Mouse (Mus musculus): ENCODE results near the gene Slc7a11. TPM values are rescaled to one million over a fixed set of nuclear protein-coding genes. Genes with fewer than 3 reads are reported as not detected.

Slc7a11 gene
- polyA plus RNA-seq (2012; rRNA removed) = 11.3 and 13.4 TPM in 2 replicates

DNA sequence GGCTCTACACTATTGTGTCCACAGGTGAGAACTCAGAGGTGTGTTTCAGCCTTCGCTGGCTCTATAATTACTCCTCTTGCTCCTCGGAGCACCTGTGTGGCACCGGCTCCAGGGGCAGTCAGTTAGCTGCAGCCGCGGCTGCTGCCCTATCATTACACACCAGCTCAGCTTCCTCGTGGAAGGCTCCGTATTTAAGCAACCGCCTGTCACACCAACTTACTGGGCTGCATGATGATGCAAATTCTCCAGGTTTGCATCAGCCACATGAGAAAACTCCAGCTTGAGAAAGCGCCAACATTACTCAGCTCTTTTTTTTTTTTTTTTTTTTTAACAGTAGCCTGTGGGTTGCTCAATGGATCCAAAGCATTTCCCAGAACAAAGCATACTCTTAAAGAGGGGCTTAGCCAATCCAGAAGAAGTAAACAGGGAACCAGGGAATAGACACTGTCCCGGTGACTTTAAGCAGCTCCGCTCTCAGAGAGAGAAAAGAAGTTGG is at the start of gene Slc7a11:
Gene Slc7a11, minus strand, starts transcription at position 194 of the 496 bp plus-strand sequence.
- Histone ChIP-seq H3K4me3 (ENCODE audit: control insufficient read depth, insufficient read depth, low read length) (peak within 1 kb of the TSS; percentile 55), H3K4me1 (replicated peaks; ENCODE audit: control insufficient read depth, insufficient read depth, low read length) (peaks cover 6% of the 10 kb centered on the region), H3K27me3 (ENCODE audit: control insufficient read depth, insufficient read depth, low read length) (no peaks in the 10 kb centered on the region), H3K36me3 (ENCODE audit: control insufficient read depth, insufficient read depth, low read length) (no peaks in the 10 kb centered on the region), H3K27ac (ENCODE audit: control insufficient read depth, insufficient read depth, low read length) (peak within 1 kb of the TSS; percentile 99)
- peak; percentile 68 for DNase-seq
- TF ChIP-seq CTCF (IDR thresholded peaks at IDR 0.05; ENCODE audit: borderline replicate concordance, control insufficient read depth, extremely low read depth, insufficient read depth, low read length, poor library complexity) (no peak), POLR2A (IDR thresholded peaks at IDR 0.05; ENCODE audit: control insufficient read depth, extremely low read depth, insufficient read depth, low read length, poor library complexity) (peak; percentile 67)
- WGBS = 1% methylated on average over 11 of the region's 11 CpGs

DNA sequence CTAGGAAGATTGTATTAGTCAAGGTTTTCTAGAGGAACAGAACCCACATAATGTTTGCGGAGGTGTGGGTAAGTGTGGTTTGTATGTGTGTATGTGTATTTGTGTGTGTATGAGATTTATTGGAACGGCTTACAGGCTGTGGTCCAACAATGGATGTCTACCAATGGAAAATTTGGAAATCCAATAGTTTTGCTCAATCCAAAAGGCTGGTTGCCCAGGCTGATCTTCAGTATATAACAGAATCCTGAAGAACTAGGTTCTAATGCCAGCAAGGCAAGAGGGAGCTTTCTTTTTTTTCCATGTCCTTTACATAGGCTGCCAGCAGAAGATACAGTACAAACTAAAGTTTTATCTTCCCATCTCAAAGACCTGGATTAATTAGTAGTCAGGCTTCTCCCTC is 48.3 kb upstream of the Slc7a11 start:
- Histone ChIP-seq H3K4me3 (ENCODE audit: control insufficient read depth, insufficient read depth, low read length) (no peak overlapping the region), H3K27me3 (ENCODE audit: control insufficient read depth, insufficient read depth, low read length) (no peaks in the 10 kb centered on the region), H3K27ac (ENCODE audit: control insufficient read depth, insufficient read depth, low read length) (no peak overlapping the region), H3K4me1 (replicated peaks; ENCODE audit: control insufficient read depth, insufficient read depth, low read length) (no peaks in the 10 kb centered on the region), H3K36me3 (ENCODE audit: control insufficient read depth, insufficient read depth, low read length) (no peaks in the 10 kb centered on the region)
- no peak for DNase-seq
- no peak for TF ChIP-seq CTCF (IDR thresholded peaks at IDR 0.05; ENCODE audit: borderline replicate concordance, control insufficient read depth, extremely low read depth, insufficient read depth, low read length, poor library complexity)
- no peak for TF ChIP-seq POLR2A (IDR thresholded peaks at IDR 0.05; ENCODE audit: control insufficient read depth, extremely low read depth, insufficient read depth, low read length, poor library complexity)
- WGBS = 96% methylated on average over 2 of the region's 2 CpGs

DNA sequence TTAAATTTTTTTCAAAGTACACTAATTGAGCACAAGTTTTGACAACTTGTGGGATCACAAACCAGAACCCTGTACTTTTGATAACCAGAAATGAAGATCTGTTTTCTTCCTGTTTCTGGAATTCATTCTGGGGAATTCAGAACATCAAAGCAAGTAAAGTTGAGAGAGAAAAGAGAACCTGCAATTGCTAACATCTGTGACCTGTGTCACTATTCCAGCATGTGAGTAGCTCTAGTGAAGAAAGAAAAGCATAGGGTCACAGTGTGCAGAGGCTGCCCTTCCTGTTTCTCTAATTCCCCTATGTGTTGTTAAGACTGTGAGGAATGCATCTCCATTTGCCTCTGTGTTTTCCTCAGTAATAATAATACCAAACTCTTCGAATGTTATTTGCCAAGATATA is 40.7 kb upstream of the Slc7a11 start:
- Histone ChIP-seq H3K4me1 (replicated peaks; ENCODE audit: control insufficient read depth, insufficient read depth, low read length) (no peaks in the 10 kb centered on the region), H3K36me3 (ENCODE audit: control insufficient read depth, insufficient read depth, low read length) (no peaks in the 10 kb centered on the region), H3K4me3 (ENCODE audit: control insufficient read depth, insufficient read depth, low read length) (no peak overlapping the region), H3K27ac (ENCODE audit: control insufficient read depth, insufficient read depth, low read length) (no peak overlapping the region), H3K27me3 (ENCODE audit: control insufficient read depth, insufficient read depth, low read length) (no peaks in the 10 kb centered on the region)
- TF ChIP-seq CTCF (IDR thresholded peaks at IDR 0.05; ENCODE audit: borderline replicate concordance, control insufficient read depth, extremely low read depth, insufficient read depth, low read length, poor library complexity) (no peak), POLR2A (IDR thresholded peaks at IDR 0.05; ENCODE audit: control insufficient read depth, extremely low read depth, insufficient read depth, low read length, poor library complexity) (no peak)
- no peak for DNase-seq
- WGBS = 92% methylated on average over 1 of the region's 1 CpGs

DNA sequence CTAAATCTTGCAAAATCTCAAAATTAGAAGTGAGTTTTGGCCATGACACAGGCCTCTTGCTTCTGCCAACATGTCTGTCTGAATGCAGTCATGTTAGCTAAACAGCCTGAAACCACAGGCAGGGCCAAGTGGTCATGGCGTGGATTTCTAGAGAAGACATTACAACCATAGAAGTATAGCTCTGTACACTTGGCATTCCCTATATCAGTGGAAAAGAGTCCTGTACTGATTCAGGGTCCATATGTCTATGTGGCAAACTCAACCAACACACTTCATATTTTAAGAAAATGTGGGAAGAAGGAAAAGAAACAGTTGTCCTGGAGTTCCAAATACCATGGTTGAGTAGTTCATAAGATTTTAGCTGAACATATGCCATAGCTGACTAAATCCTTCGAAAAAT is 18.8 kb upstream of the Slc7a11 start:
- Histone ChIP-seq H3K27me3 (ENCODE audit: control insufficient read depth, insufficient read depth, low read length) (no peaks in the 10 kb centered on the region), H3K36me3 (ENCODE audit: control insufficient read depth, insufficient read depth, low read length) (no peaks in the 10 kb centered on the region), H3K4me3 (ENCODE audit: control insufficient read depth, insufficient read depth, low read length) (no peak overlapping the region), H3K4me1 (replicated peaks; ENCODE audit: control insufficient read depth, insufficient read depth, low read length) (no peaks in the 10 kb centered on the region), H3K27ac (ENCODE audit: control insufficient read depth, insufficient read depth, low read length) (no peak overlapping the region)
- WGBS = 93% methylated on average over 2 of the region's 2 CpGs
- no peak for DNase-seq
- TF ChIP-seq CTCF (IDR thresholded peaks at IDR 0.05; ENCODE audit: borderline replicate concordance, control insufficient read depth, extremely low read depth, insufficient read depth, low read length, poor library complexity) (no peak), POLR2A (IDR thresholded peaks at IDR 0.05; ENCODE audit: control insufficient read depth, extremely low read depth, insufficient read depth, low read length, poor library complexity) (no peak)

DNA sequence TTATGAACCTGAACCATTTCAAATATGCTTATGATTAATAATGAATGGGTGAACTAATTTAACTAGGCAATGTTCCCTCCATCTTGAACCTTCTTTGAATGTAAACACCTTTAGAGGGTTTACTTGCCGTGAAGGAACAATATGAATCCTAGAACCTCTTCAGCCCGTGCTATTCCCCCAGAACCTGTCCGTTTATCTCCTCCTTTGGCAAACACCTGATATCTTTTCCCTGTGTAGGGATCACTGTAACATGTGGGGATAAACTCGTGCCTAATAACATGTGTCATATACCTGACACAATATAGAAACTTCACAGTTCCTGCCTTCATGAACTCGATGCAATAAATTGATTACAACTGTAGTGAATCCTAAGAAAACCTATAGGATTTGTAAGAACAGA is 13.7 kb upstream of the Slc7a11 start:
- H3K4me3 ChIP-seq (ENCODE audit: control insufficient read depth, insufficient read depth, low read length) = no peak overlapping the region
- no peaks in the 10 kb centered on the region for H3K4me1 ChIP-seq (replicated peaks; ENCODE audit: control insufficient read depth, insufficient read depth, low read length)
- 93% methylated on average over 5 of the region's 5 CpGs for WGBS
- no peaks in the 10 kb centered on the region for H3K27me3 ChIP-seq (ENCODE audit: control insufficient read depth, insufficient read depth, low read length)
- no peak overlapping the region for H3K27ac ChIP-seq (ENCODE audit: control insufficient read depth, insufficient read depth, low read length)
- TF ChIP-seq CTCF (IDR thresholded peaks at IDR 0.05; ENCODE audit: borderline replicate concordance, control insufficient read depth, extremely low read depth, insufficient read depth, low read length, poor library complexity) (no peak), POLR2A (IDR thresholded peaks at IDR 0.05; ENCODE audit: control insufficient read depth, extremely low read depth, insufficient read depth, low read length, poor library complexity) (no peak)
- no peak for DNase-seq
- no peaks in the 10 kb centered on the region for H3K36me3 ChIP-seq (ENCODE audit: control insufficient read depth, insufficient read depth, low read length)

DNA sequence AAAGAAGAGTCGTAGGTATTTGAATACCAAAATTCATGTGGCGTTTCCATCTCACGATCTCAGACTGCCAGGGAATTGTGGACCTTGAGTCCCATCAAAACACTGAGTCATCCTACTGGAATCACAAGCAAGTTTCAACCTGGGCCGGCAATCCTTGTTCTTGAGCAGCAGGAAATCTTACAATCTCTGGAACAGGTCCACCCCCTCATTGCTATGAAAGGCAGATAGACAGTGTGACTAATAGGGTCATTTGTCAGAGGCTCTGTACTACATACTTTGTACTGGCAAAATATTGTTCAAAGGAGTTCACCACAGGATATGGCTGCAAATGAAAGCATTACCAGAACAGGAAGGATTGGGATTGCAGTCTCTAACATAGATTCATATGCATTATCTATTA is 13.2 kb upstream of the Slc7a11 start:
- 93% methylated on average over 4 of the region's 4 CpGs for WGBS
- no peak overlapping the region for H3K27ac ChIP-seq (ENCODE audit: control insufficient read depth, insufficient read depth, low read length)
- H3K36me3 ChIP-seq (ENCODE audit: control insufficient read depth, insufficient read depth, low read length) = no peaks in the 10 kb centered on the region
- no peak for DNase-seq
- H3K4me3 ChIP-seq (ENCODE audit: control insufficient read depth, insufficient read depth, low read length) = no peak overlapping the region
- no peaks in the 10 kb centered on the region for H3K4me1 ChIP-seq (replicated peaks; ENCODE audit: control insufficient read depth, insufficient read depth, low read length)
- TF ChIP-seq POLR2A (IDR thresholded peaks at IDR 0.05; ENCODE audit: control insufficient read depth, extremely low read depth, insufficient read depth, low read length, poor library complexity) = no peak
- no peak for TF ChIP-seq CTCF (IDR thresholded peaks at IDR 0.05; ENCODE audit: borderline replicate concordance, control insufficient read depth, extremely low read depth, insufficient read depth, low read length, poor library complexity)
- H3K27me3 ChIP-seq (ENCODE audit: control insufficient read depth, insufficient read depth, low read length) = no peaks in the 10 kb centered on the region

DNA sequence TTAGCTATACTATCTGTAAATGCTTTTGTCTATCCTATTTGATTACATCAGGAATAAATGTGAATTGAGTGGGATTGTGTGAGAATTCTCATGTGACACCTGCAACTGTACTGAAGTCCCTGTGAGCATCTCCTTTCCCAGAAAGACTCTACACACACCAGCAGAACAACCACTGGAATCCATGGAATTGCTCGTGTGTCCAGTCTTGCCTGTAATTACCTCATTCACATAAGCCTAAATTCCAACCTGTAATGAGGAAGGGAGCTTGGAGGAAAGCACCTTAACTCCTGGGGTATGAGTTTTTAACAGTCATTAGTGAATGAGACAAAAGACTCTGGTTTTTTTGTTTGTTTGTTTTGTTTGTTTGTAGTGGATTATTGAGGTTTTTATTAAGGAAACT is 12.6 kb upstream of the Slc7a11 start:
- TF ChIP-seq CTCF (IDR thresholded peaks at IDR 0.05; ENCODE audit: borderline replicate concordance, control insufficient read depth, extremely low read depth, insufficient read depth, low read length, poor library complexity) (no peak), POLR2A (IDR thresholded peaks at IDR 0.05; ENCODE audit: control insufficient read depth, extremely low read depth, insufficient read depth, low read length, poor library complexity) (no peak)
- H3K4me3 ChIP-seq (ENCODE audit: control insufficient read depth, insufficient read depth, low read length) = no peak overlapping the region
- WGBS = 79% methylated on average over 1 of the region's 1 CpGs
- DNase-seq = no peak
- H3K27me3 ChIP-seq (ENCODE audit: control insufficient read depth, insufficient read depth, low read length) = no peaks in the 10 kb centered on the region
- no peaks in the 10 kb centered on the region for H3K36me3 ChIP-seq (ENCODE audit: control insufficient read depth, insufficient read depth, low read length)
- H3K27ac ChIP-seq (ENCODE audit: control insufficient read depth, insufficient read depth, low read length) = no peak overlapping the region
- H3K4me1 ChIP-seq (replicated peaks; ENCODE audit: control insufficient read depth, insufficient read depth, low read length) = no peaks in the 10 kb centered on the region

All from thymus, adult 2 months (tissue).